Mouse (Mus musculus): ENCODE measurements around the gene Sec24d. TPM values are rescaled to one million over a fixed set of nuclear protein-coding genes. Genes with fewer than 3 reads are reported as not detected.

The Sec24d gene
- total RNA-seq, 1 experiment from 2014 or later: 93.5 TPM

- no peak for DNase-seq
Measured at GRCm38 (mm10) chr3:123397562-123398481, 130.6 kb downstream of the Sec24d start.

GRCm38 (mm10) chr3:123404945-123405344 is 137.7 kb downstream of the Sec24d start:
- no peak for DNase-seq

- no peak for DNase-seq
Measured at GRCm38 (mm10) chr3:123411821-123412578, 144.7 kb downstream of the Sec24d start.

- DNase-seq: no peak
Measured at GRCm38 (mm10) chr3:123413173-123413572, 145.9 kb downstream of the Sec24d start.

Other genes with a start within 250 kb of the Sec24d start
- not detected in 2 replicates for gene Myoz2, start 232.4 kb upstream of the Sec24d start, total RNA-seq (2021)
- 6.5 and 9.8 TPM in 2 replicates for gene Synpo2, start 31.3 kb upstream of the Sec24d start, total RNA-seq (2021)
- 16.1 and 16.9 TPM in 2 replicates for gene Mettl14, start 118.7 kb downstream of the Sec24d start, total RNA-seq (2021)
- 1.7 and 3.9 TPM in 2 replicates for gene Prss12, start 179.5 kb downstream of the Sec24d start, total RNA-seq (2021)